Mouse (Mus musculus) kidney, postnatal 25 days (tissue): ENCODE data around the gene Cacybp.

Experiments
- DNase-seq, 2 experiments: peaks; one replicate each; pipeline ENCODE4 v3.0.0; 2021; ENCODE audit warnings: mixed read lengths in 2 of 2

Cacybp gene

DNA sequence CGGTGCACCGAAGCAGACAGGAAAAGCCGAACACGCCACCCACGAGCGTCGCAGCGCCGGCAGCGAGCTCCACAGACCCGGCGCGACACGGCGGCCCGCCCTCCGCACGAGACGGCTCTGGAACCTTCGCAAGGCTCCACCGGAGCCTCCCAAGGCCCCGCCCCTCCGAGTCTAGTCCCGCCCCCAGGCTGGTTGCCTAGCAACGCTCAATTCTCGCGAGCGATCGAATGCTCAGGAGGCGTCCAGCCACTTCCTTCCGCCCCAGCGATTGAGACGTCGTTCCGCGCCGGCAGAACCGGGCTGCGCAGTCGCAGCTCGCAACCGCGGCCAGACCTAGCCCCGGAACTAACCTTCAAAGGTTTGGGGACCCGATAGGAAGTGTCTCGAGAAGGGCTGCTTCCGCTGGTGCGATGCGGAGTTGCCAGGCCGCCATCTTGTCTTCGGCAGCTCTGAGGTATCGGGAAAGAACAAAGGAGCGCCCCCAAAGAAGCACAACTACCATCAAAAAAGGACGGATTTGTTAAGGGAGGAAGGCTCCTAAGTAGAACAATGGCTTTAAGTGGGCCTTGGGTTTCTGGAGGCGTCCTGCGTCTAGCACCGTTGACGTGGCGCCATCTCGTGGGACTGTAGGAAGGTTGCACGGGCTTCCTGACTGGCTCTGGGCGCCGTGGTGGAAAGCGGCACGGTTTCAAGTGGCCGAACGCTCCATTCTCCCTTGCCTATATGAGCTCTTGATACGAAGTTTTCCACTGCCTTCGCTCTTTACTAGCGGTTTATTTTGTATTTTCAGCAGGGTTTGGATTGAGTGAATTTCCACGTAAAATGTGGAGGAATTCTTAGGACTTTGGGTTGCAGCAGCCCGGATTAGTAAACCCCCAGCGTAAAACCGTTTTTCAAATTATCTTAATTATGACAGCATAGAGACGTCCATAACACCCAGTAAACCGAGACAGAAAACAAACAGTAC lies at the start of gene Cacybp:
Gene Cacybp (minus strand): TSS at position 173 of the 967 bp plus-strand sequence.
- peak; percentile 99 for DNase-seq

DNA sequence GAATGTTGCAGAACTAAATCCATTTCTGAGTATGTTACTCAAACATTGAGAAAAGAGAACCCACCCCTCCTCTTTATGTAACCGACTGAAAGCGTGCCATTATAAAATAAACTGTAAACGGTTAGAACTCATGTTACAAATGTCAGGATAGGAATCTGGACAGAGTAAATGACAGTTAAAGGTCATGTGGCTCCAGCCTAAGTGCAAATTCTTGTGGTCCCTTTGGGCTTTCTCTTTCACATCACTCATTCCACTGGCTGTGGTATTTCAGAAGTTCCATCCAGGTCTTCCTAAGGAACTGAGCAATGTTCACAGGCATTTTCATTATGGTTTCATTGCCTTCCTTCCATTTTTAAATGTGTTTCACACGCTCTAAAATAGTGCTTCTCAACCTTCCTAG lies 49.7 kb upstream of the Cacybp start:
- no peak for DNase-seq

DNA sequence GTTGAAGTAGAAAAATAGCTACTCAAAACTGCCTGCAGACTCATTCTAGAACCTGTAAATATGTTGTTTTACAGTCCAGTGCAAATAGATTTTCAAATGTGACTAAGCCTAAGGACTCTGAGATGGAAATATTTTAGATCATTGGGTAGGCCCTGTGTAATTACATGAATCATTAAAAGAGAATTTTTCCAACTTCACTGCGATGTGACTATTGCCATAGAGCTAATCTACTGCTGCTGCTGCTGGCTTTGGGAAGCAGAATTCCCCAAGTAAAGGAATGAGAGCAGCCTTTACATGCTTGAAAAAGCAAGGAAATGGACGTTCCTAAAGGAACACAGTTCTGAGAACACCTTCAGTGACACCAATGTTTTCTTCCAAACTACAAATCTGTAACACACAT lies 49.2 kb upstream of the Cacybp start:
- DNase-seq, result no peak

DNA sequence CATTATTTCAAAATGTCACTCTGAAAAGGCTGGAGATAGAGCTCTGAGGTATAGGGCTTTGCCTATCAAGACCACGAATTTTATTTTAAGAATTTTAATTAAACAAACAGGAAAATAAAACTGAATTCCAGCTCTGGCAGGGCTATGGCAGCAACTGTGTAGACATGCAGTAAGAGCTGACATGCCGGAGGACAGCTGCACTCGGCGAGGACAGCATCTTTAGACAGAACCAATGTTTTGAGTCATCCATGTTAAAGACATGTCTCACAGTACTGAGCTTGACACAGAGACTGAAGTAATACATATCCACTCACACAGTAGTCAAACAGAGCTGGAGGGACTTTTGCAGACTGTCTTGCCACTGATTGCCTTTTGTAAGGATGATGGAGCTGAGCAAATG lies 47.9 kb upstream of the Cacybp start:
- DNase-seq, result no peak

DNA sequence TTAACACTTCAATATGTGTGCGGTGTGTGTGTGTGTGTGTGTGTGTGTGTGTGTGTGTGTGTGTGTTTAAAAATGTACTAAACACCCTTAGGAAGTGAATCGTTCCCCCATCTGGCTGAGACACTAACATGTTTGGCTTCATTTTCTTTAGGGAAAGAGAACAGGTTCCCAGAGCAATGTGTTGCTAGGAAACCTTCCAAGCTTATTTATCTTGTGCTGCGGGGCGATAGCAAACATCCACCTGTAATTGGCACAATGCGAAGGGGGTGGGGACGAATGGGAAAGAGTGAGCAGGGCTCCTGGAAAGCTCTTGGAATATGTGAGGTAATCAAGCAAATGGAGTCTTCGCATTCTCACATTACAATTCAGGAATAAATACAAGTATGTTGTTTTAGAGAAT lies 47.2 kb upstream of the Cacybp start:
- peak; percentile 30 to 43 for DNase-seq

DNA sequence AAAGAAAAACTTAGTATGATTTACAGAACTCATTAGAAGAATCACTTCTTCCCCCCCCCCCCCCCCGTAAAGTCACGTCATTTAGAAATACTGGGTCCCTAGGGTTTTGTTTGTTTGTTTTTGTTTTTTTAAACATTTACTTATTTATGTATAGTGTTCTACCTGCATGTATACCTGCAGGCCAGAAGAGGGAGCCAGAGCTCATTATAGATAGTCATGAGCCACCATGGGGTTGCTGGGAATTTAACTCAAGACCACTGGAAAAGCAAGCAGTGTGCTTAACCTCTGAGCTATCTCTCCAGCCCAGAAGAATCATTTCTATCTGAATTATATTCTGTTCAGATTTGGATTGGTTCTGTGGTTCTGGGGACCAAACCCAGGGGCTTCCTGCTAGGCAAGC lies 40.4 kb upstream of the Cacybp start:
- DNase-seq, result no peak

DNA sequence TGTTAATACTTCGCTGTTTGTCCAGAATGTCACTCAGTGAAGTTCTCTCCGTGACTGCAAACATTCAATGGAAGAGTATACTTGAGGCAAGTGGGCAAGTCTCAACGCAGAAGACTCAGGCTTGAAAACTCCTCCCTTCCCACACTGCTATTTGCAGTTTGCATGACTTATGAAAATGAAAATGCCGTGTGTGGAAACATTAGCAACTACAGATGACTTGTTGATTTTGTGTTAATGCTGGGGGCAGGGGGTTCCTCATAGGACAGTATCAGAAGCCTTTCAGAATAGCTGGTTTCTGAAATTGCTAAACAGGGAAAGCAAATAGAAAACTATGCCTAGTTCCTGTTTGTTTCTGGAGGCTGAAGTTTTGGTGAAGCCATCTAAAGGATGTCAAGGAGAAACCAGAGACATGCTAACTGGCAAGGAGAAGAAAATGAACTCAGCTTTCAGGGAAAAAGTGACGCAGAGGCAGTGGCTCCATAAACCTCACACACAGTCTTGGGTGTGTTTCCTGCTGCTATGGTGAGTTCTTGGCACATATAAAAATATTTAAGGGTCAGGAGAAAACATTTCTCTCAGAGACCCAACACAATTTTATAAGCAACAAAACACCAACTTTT lies 38.8 kb upstream of the Cacybp start:
- DNase-seq, result no peak

DNA sequence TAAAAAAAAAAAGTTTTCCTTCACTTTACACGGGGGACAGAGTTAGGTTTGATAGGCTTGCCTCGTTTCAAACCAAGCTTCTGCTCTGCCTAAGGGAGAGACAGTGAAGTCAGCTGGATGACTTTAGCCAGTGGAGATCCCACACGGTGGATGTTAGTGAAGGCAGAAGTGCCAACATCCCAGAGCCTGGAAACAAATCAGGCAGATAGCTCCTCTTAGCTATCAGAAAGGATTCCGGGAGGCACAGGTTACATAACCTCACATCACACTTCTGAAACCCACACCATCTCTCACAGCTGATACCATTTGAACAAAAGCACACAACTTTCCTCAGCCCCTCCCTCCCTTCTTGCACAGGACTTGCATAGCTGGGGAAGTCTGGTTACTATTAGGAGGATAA lies 38.1 kb upstream of the Cacybp start:
- DNase-seq, result no peak

DNA sequence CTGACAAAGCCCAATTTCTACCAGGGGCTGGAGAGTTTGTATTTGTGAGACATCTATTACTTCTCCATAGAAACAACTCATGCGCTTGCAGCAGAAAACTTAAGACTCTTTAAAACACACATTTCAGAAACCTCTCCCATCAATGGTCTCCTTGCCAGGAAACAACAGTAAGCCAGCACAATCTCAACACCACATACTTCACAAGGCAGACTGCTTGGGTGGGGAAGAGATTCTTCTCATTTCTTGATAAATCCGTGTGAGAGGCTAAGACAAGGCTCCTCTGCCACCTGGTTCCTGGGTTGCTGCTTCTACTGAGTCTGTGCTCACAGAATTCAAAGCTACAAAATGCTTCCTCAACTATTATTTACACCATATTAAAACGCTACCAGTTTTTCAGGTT lies 37.1 kb upstream of the Cacybp start:
- DNase-seq, result no peak

DNA sequence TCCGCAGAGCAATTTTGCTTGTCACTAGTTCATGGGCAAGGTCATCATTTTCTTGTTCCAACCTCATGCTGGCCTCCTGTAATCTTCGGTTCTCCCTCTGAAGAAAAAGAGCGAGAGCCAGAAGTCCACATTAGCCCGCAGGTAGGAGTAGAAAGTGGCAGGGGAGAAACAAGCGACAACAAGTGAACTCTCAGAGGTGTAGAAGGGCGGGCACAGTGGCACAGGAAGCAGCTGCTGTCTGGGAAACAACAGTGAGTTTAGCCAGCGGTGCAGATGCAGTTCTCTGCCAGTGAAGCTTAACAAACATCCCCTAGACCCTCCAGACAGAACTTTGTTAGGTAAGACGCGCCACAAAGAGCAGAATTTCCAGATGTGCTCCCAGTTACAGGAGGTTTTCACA lies 34.8 kb upstream of the Cacybp start:
- no peak for DNase-seq

DNA sequence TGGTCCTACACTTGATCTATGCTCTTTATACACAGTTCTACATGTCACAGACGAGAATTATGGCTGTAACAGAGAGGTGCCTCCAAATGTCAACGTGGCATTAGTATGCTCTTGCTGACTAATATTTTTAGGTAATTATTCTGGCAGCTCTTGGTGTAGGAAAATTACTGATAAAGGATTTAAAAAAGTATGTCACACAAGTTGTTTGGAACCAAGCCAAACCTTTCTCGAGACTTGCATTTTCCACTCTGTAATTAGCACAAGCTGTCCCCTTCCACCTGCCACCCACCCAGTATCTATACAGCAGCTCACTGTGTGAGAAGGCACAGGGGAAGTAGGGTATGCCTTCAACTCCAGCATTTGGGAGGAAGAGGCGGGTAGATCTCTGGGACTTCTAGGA lies 34.2 kb upstream of the Cacybp start:
- no peak for DNase-seq

DNA sequence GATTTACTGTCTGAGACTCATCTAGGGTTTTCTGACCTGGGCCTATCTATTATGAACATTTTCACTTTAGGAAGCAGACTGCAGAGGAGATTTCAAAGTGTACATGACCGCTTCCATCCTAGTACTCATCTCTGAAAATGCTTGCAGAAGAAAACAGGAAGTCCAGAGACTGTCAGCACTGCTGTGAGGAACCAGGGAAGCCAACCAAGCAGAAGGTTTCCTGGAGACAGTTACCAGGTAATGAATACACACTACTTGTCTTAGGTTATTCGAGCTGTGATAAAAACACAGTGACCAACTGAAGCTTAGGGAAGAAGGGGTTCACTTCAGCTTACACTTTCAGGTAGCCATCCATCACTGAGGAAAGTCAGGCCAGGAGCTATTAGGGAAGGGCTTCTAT lies 33.3 kb upstream of the Cacybp start:
- no peak for DNase-seq

DNA sequence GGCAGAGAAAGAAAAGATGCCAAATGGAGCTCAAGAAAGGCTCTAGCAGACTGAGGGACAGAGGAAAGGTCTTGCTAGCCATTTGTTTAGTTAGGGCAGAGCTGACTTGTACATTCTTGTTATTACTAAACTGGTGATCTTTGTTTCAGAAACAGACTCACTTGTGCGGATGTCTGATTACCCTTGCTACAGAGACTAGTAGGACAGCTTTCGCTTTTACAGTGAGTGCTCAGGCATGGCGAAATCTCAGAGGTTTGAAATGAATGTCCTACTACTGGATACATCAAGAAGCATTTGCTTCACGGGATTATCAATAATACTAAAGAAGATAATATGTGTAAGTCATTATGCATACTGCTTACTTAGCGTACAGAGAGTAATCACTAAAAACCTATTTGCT lies 32.0 kb upstream of the Cacybp start:
- no peak for DNase-seq

DNA sequence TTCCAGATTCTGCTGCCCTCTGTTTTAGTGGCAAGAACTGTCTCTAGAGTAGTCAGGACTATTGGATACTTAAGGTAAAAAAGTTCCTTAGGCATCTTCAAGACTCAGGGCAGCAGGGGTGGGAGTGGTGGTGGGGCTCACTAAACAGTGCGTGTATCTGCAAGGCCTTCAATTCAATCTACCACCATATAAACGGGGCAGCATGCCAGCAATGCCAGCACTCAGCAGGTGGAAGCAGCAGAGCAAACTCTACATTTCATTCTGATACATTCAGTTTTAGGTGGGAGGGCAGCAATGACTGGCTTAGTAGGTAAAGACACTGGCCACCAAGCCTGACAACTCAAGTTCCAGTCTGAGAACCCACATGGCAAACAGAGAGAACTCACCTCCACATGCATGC lies 27.4 kb upstream of the Cacybp start:
- DNase-seq, result no peak

DNA sequence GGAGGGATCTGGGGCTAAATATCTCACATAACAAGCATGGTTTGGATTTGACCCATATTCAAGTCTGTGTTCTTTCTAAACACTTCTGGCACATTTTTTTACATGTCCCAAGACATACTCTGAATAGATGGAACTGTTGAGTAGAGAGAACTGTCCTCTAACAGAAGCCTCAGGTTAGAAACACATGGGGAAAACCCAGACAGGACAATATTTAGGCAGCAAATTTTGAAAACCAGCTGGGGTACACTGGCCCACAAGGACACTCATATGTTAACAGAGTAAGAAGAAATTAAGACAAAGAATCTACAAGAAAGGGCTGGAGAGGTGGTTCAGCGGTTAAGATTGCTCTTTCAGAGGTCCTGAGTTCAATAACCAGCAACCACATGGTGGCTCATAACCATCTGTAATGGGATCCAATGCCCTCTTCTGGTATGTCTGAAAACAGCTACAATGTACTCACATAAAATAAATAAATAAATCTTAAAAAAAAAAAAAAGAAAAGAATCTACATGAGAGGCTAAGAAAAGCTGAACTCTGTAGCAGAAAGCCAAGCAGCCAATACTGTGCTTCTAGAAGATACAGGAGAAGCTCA lies 26.3 kb upstream of the Cacybp start:
- DNase-seq, result no peak

DNA sequence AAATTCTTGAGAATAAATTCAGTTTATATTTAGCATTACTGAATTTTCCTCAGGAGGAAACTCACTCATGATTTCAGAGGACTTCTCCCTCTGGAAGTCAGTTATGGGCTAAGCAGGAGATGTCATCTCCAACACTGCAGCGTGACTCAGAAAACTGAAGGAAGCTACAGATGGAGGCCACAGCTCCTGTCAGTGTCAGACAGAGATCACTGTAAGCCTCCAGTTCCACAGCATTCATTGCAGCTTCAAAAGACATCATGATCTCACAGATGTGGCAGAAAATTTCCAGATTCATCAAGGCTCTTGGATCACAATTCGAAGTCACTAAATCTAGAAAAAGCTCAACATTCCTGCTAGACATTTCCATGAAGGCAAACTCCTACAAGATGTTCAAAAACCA lies 25.3 kb upstream of the Cacybp start:
- no peak for DNase-seq

DNA sequence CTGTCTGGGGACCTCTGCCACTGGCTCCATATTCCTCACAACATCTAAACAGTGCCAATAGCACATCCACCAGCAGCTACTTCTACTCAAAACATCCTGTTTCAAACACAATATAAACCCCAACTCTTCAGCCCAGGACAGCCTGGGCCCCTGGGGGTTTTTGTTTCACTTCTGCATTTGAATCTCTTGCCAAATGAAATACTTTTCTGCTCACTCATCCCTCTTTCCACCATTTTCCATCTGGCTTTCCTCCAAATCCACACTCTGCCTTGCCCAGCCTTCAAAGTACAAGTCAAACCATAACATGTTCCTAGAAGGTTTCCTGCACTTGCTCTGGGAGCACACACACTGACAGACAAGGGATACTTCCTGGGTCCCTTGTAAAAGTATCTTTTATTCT lies 21.2 kb upstream of the Cacybp start:
- DNase-seq, result no peak

DNA sequence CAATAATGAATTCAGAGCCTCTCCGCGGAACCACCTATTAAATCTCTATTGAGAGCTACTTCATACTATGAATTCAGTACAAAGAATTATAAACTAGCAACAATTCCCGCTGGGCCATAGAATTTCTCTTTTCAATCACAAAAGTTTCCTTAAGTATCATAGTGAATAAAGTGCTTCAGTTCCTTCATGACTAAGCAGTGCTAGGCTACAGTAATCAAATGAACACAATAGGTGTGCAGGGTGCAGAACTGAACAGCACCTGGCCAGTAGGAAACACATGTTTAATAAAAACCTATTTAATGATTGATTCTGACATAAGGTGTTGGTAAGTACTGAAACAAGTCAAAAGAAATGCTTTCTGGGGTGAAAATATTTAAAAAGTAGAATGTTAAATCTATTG lies 19.4 kb upstream of the Cacybp start:
- no peak for DNase-seq

DNA sequence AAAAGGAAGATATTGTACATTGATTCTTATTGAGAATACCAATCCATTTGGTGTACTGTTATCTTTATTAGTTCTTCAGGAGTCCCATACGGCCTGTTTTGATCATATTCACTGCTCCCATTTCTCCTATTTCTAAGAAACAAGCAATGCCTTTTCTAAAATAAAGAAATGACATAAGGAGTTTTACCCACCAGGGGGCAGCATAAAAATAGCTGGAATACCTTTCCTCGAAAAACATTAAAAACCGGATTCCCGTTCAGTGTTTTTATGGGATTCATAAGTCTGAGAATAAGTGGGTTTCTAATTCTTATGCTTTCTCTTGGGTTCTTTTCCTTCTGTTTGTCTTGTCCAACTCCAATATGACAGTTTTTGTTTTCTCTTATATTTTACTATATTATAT lies 18.3 kb upstream of the Cacybp start:
- DNase-seq, result peak in 1 of 2 experiments; percentile 63

DNA sequence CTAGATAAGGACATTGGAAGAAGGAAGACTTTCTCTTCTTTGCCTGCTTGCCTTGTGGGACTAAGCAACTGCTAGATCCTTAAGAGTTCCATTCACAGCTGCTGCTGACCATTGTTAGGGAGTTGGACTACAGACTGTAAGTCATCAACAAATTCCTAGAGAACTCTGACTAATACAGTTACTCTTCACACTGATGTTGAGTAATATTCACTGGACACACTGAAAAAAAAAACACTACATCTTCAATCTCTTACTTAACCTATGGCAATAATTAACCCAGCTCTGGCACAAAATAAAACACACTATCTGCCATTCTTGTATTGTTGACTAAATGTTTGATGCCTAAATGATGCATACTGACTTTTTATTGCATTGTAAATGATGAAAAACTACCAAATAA lies 15.2 kb upstream of the Cacybp start:
- DNase-seq, result no peak

DNA sequence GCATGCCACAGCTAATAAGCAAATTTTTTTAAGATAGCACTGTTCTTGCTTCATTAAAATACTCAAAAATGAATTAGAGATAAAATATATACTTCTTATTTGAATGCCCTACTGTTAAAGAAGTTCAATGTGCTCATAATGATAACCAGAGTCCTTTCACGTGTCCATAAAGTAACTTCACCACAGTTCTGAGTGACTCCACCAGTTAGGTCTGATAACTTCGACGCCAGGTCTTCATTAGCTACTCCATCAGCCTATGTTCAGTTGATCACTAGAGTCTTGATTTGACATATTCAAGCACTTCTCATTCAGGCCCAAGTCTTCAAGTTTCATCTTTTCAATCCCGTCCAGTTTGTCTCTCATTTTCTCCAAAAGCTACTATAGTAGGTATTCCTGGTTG lies 14.5 kb upstream of the Cacybp start:
- no peak for DNase-seq

DNA sequence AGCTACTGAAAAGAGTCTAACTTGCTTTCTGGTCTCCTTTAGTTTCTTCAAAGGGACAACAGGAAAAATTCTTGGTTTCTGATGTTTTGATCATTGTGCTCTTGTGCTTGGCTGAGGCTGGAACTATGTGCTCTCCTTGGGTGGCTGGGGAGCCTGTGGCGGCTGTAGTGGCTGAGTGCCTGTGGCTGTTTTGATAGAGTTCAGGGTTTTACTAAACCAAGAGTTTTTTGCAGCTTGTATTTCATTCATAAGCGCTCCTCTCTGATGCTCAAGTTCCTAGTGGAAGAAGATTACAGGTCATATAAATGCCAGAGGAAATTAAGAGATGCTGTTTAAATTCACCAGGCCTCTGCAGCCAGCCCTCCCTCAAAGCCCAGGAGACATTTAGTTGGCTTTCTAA lies 11.4 kb upstream of the Cacybp start:
- DNase-seq, result no peak

DNA sequence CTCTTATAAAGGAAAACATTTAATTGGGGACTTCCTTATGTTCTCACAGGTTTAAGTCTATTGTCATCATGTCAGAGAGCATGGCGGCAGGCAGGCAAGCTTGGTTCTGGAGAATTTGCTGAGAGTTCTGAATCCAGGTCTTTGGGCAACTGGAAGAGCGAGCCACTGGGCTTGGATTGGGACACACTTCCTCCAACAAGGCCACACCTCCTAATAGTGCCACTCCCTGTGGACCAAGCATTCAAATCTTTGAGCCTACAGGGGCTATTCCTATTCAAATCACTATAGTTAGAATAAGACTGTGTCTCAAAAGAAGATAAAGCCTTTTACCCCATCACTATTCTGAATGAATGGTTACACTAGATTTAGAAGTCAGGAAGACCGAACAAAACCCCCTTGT lies 5.2 kb upstream of the Cacybp start:
- DNase-seq, result no peak

DNA sequence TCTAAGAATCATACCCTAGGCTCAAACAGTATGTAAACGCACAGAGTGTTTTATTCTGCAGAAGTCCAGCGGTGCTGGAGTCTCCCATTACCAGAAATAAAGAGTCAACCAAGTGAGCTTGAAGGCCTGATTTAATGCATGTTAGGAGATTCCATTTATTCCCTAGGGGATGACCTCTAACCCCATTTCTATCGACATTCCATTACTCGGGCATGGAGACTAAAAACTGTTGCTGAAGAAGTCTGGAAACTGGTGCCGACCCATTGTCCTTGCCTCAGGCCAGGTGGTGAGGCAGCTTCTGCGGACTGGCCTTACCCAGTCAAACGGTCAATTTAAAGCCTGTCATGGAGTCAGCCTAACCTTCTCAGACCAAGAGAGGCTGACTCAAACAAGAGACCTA lies 1.5 kb upstream of the Cacybp start:
- DNase-seq, result peak in 1 of 2 experiments; percentile 35
